Mouse (Mus musculus): ENCODE data around the gene Cmip.

The Cmip gene

GRCm38 (mm10) chr8:117257821-117258575 lies 1.1 kb downstream of the Cmip start:
- DNase-seq (ENCODE audit: low spot score): no peak

GRCm38 (mm10) chr8:117258576-117259040 lies 1.7 kb downstream of the Cmip start:
- no peak for DNase-seq (ENCODE audit: low spot score)

- DNase-seq (ENCODE audit: low spot score): no peak
Measured at GRCm38 (mm10) chr8:117259431-117260001, 2.7 kb downstream of the Cmip start.

- DNase-seq (ENCODE audit: low spot score): no peak
Measured at GRCm38 (mm10) chr8:117260234-117260929, 3.5 kb downstream of the Cmip start.

- no peak for DNase-seq (ENCODE audit: low spot score)
Measured at GRCm38 (mm10) chr8:117260930-117261475, 4.1 kb downstream of the Cmip start.

GRCm38 (mm10) chr8:117261702-117262101 lies 4.8 kb downstream of the Cmip start:
- DNase-seq (ENCODE audit: low spot score): no peak

- DNase-seq (ENCODE audit: low spot score): no peak
Measured at GRCm38 (mm10) chr8:117262685-117263084, 5.8 kb downstream of the Cmip start.

- DNase-seq (ENCODE audit: low spot score): no peak
Measured at GRCm38 (mm10) chr8:117263442-117263841, 6.6 kb downstream of the Cmip start.

- no peak for DNase-seq (ENCODE audit: low spot score)
Measured at GRCm38 (mm10) chr8:117265079-117265478, 8.2 kb downstream of the Cmip start.

GRCm38 (mm10) chr8:117267403-117268129 lies 10.7 kb downstream of the Cmip start:
- DNase-seq (ENCODE audit: low spot score): no peak

- DNase-seq (ENCODE audit: low spot score): no peak
Measured at GRCm38 (mm10) chr8:117278234-117278633, 21.4 kb downstream of the Cmip start.

- no peak for DNase-seq (ENCODE audit: low spot score)
Measured at GRCm38 (mm10) chr8:117278668-117279132, 21.8 kb downstream of the Cmip start.

- no peak for DNase-seq (ENCODE audit: low spot score)
Measured at GRCm38 (mm10) chr8:117280488-117280887, 23.6 kb downstream of the Cmip start.

GRCm38 (mm10) chr8:117281676-117282075 lies 24.8 kb downstream of the Cmip start:
- no peak for DNase-seq (ENCODE audit: low spot score)

GRCm38 (mm10) chr8:117282141-117282950 lies 25.5 kb downstream of the Cmip start:
- no peak for DNase-seq (ENCODE audit: low spot score)

- no peak for DNase-seq (ENCODE audit: low spot score)
Measured at GRCm38 (mm10) chr8:117284768-117285484, 28.1 kb downstream of the Cmip start.

- DNase-seq (ENCODE audit: low spot score): no peak
Measured at GRCm38 (mm10) chr8:117287966-117288365, 31.1 kb downstream of the Cmip start.

- no peak for DNase-seq (ENCODE audit: low spot score)
Measured at GRCm38 (mm10) chr8:117289016-117289415, 32.2 kb downstream of the Cmip start.

- DNase-seq (ENCODE audit: low spot score): no peak
Measured at GRCm38 (mm10) chr8:117290506-117290905, 33.6 kb downstream of the Cmip start.

- no peak for DNase-seq (ENCODE audit: low spot score)
Measured at GRCm38 (mm10) chr8:117292262-117292661, 35.4 kb downstream of the Cmip start.

Data from testis, postnatal 14 days (tissue).